Mouse (Mus musculus): Measurements from ENCODE around the gene Gm19935.
A peak's percentile ranks its signal among the peaks of the same experiment; 100 is the strongest.

Gm19935 gene

DNA sequence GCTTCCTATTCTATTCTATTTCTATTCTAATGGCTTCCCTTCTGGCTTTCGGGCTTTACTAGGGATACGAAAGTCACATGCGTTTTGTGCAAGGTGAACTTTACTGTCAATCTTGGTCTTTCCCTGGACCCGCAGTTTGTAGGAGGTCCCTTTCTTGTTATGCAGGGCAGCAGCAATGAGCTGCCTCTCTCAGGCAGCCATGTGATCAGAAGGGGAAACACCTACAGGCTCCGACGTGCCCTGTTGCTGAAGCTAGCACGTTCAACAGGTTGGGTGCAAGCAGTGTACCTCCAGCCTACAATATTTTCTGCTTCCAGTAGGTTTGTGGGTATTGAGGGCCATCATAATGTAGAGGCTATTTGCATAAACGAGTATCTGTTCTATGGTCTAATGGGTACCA, 13.8 kb upstream of the Gm19935 start:
- no peak for DNase-seq (ENCODE audit: low read depth, low spot score)

- peak; percentile 25 for DNase-seq (ENCODE audit: low read depth, low spot score)
Measured at GRCm38 (mm10) chr8:90829825-90830224, 12.6 kb upstream of the Gm19935 start.

DNA sequence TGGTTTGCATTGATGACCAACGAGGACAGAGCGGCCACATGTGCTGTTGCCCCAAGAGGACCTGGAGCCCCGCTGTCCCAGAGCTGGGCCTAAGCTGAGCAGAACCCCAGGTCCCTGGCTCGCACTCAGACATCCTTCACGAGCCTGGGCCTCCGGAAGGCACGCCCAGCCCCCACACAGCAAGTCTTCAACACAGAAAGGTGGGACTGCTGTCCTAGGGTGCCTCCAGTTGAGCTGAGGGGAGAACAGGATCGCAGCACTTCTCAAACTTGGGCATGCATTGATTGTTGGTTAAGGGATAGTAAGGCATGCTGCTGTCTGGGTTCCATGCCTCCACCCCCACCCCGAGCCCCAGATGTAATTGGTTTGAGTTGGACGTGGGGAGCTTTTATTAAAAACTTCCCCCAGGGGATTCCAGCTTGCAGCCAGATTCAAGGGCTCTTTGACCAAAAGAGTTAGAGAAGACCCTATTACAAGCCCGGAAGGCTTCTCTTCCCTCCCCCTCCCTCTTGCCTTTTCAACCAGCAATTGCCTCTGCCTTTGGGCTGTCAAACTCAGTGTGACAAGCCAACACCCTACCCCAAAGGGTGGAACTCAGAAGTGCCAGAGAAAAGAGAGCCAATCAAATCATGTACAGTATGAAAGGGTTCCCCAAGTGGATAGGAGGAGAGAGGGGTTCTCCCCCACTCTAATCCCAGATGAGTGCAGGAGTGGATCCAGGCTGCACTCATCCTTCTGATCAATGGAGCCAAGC, 12.0 kb upstream of the Gm19935 start:
- DNase-seq (ENCODE audit: low read depth, low spot score): peak; percentile 65

DNA sequence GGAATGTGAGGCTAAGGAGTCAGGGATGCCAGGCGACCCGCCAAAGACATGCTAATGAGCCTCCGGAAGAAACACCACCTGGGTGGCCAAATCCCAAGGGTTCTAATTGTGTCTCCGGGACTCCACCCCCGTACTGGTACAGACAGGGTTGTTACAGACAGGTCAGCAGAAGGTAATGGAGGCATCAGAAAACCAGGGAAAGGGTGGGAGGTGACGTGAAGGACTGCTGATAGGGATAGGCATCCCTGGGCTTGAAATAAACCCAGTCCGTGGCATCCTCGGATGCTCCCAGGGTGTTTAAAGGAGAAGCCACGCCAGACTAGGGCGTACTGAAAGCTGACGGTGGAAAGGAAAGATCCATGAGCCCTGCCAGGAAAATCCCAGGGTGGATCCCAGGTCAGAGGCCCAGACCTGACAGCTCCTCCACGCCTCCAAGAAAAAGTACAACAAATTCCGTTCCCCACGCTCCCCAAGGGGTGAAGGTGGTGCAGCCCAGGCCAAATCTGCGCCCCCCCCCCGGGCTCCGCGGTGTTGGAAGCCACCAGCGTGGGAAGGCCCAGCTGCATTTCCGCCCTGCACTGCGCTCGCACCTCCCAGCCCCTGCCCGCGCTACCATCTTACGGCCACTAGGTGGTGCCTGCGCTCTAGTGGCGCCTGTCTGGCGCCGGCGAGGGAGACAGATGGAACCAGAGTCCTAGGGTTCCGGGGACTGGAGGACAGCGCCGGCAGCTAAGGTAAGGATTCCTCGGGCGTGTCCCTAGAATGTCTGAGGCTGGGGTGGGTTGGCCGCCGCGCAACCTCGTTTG, 11.2 kb upstream of the Gm19935 start, which contains the start of gene Chd9:
Gene Chd9, plus strand, starts transcription at position 172 of the 806 bp plus-strand sequence.
- DNase-seq (ENCODE audit: low read depth, low spot score): peak; percentile 96

GRCm38 (mm10) chr8:90825459-90825871, 8.3 kb upstream of the Gm19935 start:
- DNase-seq (ENCODE audit: low read depth, low spot score): no peak

- peak; percentile 34 for DNase-seq (ENCODE audit: low read depth, low spot score)
Measured at GRCm38 (mm10) chr8:90822443-90822842, 5.2 kb upstream of the Gm19935 start.

GRCm38 (mm10) chr8:90820321-90820696, 3.1 kb upstream of the Gm19935 start:
- no peak for DNase-seq (ENCODE audit: low read depth, low spot score)

DNA sequence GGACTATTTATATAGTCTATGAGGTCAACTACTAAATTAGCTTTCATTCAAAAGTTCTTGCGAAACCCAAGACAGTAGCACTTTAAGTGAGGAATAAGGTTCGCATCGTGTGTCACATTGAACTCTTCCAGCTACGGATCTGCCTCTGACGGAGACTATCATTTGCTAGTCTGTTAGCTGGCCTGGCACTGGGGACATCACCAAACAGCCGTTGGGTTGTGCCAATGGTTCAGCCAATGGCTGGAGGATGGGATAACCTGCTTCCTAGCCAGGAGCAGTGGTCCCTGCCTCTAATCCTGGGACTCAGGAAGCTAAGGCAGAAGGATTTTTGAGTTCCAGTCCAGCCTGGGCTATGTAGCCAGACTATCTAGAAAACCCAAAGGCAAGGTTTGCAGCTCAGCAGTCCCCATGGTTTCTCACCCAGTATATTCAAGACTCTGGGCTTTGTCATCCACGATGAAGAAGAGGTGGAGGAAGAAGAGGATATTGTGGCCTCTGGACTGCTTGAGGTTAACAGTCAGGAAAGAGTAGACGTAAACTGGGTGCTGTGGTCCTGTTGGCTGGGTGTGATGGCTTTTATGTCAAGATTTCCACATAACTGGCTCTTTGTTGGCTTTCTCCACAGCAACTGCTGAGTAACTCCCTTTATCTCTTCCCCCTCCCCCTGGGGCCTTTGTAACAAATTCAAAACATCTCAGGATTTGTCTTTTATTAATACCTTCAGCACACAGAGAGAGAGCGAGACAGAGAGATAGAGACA, 2.5 kb upstream of the Gm19935 start:
- DNase-seq (ENCODE audit: low read depth, low spot score): no peak

GRCm38 (mm10) chr8:90816061-90816882, 921 bp downstream of the Gm19935 start:
- DNase-seq (ENCODE audit: low read depth, low spot score): no peak

DNA sequence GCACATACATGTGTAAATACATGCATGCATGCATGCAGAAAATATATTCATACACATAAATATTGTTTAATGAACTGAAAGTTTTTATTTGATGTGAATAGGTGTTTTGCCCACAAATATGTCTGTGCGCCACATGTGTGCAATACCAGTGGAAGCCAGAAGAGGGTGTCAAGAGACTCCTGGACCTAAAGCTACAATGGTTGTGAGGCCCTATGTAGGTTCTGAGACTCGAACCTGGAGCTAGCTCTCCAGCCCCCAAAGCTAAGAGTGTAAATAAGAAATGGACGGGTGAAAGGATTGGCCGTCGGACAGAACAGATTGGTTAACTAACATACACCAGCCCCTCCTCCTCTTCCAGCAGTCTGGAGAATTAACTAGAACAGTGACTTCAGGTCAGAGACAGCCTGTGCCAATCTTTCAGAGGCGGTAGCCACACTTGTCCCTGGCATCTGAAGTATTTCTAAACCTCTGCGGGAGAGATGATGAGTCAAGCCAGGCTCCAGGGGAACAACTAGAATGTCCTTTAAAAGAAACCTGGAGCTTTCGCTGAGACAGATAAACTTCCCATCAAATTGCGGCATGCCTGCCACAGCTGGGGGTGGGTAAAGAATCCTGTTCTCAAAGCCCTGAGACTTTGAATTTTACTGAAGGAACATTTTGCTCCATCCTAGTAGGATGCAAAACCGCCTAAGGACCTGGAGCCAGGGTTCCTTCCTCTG, 3.4 kb downstream of the Gm19935 start:
- peak; percentile 78 for DNase-seq (ENCODE audit: low read depth, low spot score)

DNA sequence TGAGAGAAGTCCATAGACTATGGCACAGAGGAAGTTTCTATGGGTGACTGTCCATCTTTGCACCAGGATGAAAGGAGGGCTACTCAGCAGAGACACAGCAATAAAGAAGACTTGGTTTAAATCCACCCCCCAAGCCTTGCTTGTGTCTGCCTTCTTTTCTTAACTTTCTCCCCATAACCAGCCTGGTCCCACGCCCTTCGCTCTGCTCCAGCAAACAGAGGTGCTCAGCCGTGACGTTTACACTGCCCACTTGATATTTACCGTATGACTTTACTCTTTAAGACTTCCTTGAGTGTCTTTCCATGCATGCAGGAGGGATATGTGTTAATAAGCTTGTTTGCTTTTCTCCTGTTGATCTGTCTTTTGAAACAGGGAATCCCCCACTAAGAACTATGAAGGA, 17.7 kb downstream of the Gm19935 start:
- DNase-seq (ENCODE audit: low read depth, low spot score): no peak

DNA sequence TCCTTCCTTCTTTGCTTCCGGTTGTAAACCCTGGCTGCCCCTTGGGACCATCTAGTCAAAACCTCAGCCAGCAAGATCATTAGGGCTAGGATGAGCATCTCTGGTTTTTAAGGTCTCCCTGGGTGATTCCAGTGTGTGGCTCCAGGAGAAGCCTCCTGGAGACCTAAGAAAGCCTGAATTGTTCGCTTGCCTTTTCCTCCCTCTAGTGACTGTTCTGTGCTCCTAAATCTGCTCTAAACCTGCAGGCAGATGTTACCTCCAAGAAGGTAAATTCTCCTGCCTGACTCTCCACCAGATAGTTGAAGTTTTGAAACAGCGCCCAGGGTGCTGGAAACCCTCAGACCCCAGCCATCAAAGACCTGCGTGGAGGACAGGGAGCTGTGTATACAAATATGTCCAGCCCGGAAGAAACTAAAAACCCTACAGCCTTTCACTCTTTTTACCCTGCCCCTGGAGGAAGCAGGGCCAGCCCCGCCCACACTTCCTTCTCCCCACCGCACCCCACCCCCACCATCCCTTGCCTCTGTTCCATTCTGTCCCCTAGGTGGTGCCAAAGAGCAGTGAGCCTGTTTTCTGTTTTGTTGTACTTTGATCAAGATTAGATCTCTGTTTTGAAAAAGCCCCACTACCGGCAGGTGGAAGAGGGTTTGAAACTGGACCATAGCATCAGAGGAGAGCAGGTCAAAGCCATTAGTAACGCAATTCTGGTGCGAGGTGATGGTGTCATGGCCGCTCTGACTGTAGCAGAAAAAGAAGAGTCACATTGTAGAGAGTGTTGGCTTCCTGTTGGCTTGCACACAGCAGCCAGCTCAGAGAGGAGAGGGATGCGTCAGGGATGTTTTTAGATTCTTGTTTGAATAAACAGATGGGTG, 22.0 kb downstream of the Gm19935 start:
- DNase-seq (ENCODE audit: low read depth, low spot score): peak; percentile 87

DNA sequence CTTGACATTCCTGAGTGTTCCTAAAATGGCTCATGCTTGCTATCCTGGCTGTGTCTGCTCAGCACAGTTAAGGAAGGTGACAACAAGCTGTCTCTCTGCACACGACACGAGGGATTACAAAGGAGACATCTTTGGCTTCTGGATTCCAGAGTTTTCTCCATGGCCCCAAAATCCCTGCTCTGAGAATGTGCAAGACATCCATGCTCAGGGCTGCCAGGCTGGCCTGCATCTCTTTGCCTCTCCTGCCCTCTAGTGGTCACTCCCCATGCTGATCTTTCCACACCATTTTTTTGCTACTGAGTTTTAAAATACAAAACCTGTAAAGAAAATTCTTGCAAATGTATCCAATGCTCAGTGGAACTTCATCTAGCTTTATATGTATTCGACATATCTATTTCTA, 23.5 kb downstream of the Gm19935 start:
- peak; percentile 91 for DNase-seq (ENCODE audit: low read depth, low spot score)

DNA sequence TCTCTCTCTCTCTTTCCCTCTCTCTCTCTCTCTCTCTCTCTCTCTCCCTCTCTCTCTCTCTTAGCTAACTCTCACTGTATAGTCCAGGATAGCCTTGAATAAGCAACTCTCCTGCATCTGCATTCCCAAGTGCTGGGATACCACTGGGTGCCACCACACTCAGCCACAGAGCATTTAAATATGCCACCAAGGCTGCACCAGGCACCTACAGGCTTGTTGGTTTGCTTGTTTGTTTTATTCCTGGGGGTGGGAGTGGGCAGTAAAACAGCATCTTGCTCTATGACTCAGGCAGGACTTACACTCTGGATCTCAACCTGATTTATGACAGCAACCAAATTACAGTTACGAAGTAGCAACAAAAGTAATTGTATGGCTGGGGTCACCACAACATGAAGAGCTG, 25.6 kb downstream of the Gm19935 start:
- no peak for DNase-seq (ENCODE audit: low read depth, low spot score)

- DNase-seq (ENCODE audit: low read depth, low spot score): no peak
Measured at GRCm38 (mm10) chr8:90769791-90770190, 47.4 kb downstream of the Gm19935 start.
